Mouse (Mus musculus): ENCODE data around the gene Ank. TPM values are rescaled to one million over a fixed set of nuclear protein-coding genes. Genes with fewer than 3 reads are reported as not detected.
A peak's percentile ranks its signal among the peaks of the same experiment; 100 is the strongest.

Gene Ank
- polyA plus RNA-seq, 1 experiment: 231 TPM

GRCm38 (mm10) chr15:27629800-27630600, 163.5 kb downstream of the Ank start:
- peaks cover 7% of the 10 kb centered on the region for H3K4me1 ChIP-seq (ENCODE audit: control insufficient read depth, insufficient read depth, low read length)
- peak overlapping the region; percentile 59 for H3K4me3 ChIP-seq (ENCODE audit: insufficient read depth, low read length)
- H3K27ac ChIP-seq (ENCODE audit: insufficient read depth, low read length): no peak overlapping the region
- no peak for TF ChIP-seq CTCF (IDR thresholded peaks at IDR 0.05; ENCODE audit: extremely low read depth, insufficient read depth, low read length)
- no peak for TF ChIP-seq POLR2A (IDR thresholded peaks at IDR 0.05; ENCODE audit: extremely low read depth, insufficient read depth, low read length)

- H3K4me3 ChIP-seq (ENCODE audit: insufficient read depth, low read length): peak within 1 kb of the TSS; percentile 59
- peak within 1 kb of the TSS; percentile 75; the same call in 1 of the 2 replicates for H3K27ac ChIP-seq (ENCODE audit: insufficient read depth, low read length)
- TF ChIP-seq CTCF (IDR thresholded peaks at IDR 0.05; ENCODE audit: extremely low read depth, insufficient read depth, low read length) (no peak), POLR2A (IDR thresholded peaks at IDR 0.05; ENCODE audit: extremely low read depth, insufficient read depth, low read length) (peak; percentile 55; the same call in 1 of the 2 replicates)
Measured at GRCm38 (mm10) chr15:27630601-27631383, 164.3 kb downstream of the Ank start, which contains the start of gene Otulin. Gene Otulin (minus strand): TSS chr15:27630693.

GRCm38 (mm10) chr15:27633941-27634900, 167.7 kb downstream of the Ank start:
- peaks cover 4% of the 10 kb centered on the region; the same call in 1 of the 2 replicates for H3K4me1 ChIP-seq (ENCODE audit: control insufficient read depth, insufficient read depth, low read length)
- no peak for TF ChIP-seq CTCF (IDR thresholded peaks at IDR 0.05; ENCODE audit: extremely low read depth, insufficient read depth, low read length)
- TF ChIP-seq POLR2A (IDR thresholded peaks at IDR 0.05; ENCODE audit: extremely low read depth, insufficient read depth, low read length): no peak
- no peak overlapping the region for H3K4me3 ChIP-seq (ENCODE audit: insufficient read depth, low read length)
- H3K27ac ChIP-seq (ENCODE audit: insufficient read depth, low read length): no peak overlapping the region

More at GRCm38 (mm10) chr15:27630601-27631383, 164.3 kb downstream of the Ank start, which contains the start of gene Otulin:
- H3K4me1 ChIP-seq (ENCODE audit: control insufficient read depth, insufficient read depth, low read length): peaks cover 7% of the 10 kb centered on the region

GRCm38 (mm10) chr15:27641171-27641570, 174.7 kb downstream of the Ank start:
- no peaks in the 10 kb centered on the region for H3K4me1 ChIP-seq (ENCODE audit: control insufficient read depth, insufficient read depth, low read length)
- no peak overlapping the region for H3K4me3 ChIP-seq (ENCODE audit: insufficient read depth, low read length)
- no peak for TF ChIP-seq CTCF (IDR thresholded peaks at IDR 0.05; ENCODE audit: extremely low read depth, insufficient read depth, low read length)
- TF ChIP-seq POLR2A (IDR thresholded peaks at IDR 0.05; ENCODE audit: extremely low read depth, insufficient read depth, low read length): no peak
- H3K27ac ChIP-seq (ENCODE audit: insufficient read depth, low read length): no peak overlapping the region

GRCm38 (mm10) chr15:27642895-27643294, 176.4 kb downstream of the Ank start:
- TF ChIP-seq CTCF (IDR thresholded peaks at IDR 0.05; ENCODE audit: extremely low read depth, insufficient read depth, low read length): peak; percentile 71
- TF ChIP-seq POLR2A (IDR thresholded peaks at IDR 0.05; ENCODE audit: extremely low read depth, insufficient read depth, low read length): no peak

More at GRCm38 (mm10) chr15:27642895-27643294, 176.4 kb downstream of the Ank start:
- Histone ChIP-seq H3K4me3 (ENCODE audit: insufficient read depth, low read length) (no peak overlapping the region), H3K27ac (ENCODE audit: insufficient read depth, low read length) (no peak overlapping the region), H3K4me1 (ENCODE audit: control insufficient read depth, insufficient read depth, low read length) (no peaks in the 10 kb centered on the region)

Other genes with a start within 250 kb of the Ank start
- 23.9 and 24.0 TPM in 2 replicates for gene Otulin, start 164.0 kb downstream of the Ank start, polyA plus RNA-seq (2012; rRNA removed)
- gene Otulinl, start 214.9 kb downstream of the Ank start, polyA plus RNA-seq (2012; rRNA removed): 17.8 and 21.1 TPM in 2 replicates

Measured in cortical plate, adult 2 months (tissue).